Mouse (Mus musculus): ENCODE results near the gene Olfr371.

Olfr371 gene

GRCm38 (mm10) chr8:85225688-85226087 lies at the start of gene Olfr371:
TSS of gene Olfr371 (plus strand) at chr8:85225988.
- no peak for DNase-seq (ENCODE audit: low spot score)

DNA sequence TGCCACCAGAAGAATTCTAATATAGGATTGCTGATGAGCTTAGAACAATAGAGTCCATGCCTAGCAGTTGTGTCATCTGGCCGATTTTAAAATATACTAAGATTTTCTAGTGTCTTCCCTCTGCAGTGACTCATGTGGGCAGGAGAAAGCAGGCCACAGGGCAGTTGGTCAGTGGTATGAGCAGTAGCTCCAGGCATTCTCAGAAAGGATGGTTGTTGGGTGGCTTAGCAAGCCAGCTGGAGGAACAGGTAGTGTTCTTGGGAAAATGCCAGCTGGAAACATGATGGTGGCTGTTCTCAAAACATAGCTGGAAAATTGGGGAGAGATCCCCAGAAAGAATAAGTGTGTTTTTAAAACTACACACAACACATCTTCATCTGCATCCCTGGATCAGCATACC lies 33.4 kb upstream of the Olfr371 start:
- no peak for DNase-seq (ENCODE audit: low spot score)

GRCm38 (mm10) chr8:85220220-85220619 lies 5.6 kb upstream of the Olfr371 start:
- no peak for DNase-seq (ENCODE audit: low spot score)

DNA sequence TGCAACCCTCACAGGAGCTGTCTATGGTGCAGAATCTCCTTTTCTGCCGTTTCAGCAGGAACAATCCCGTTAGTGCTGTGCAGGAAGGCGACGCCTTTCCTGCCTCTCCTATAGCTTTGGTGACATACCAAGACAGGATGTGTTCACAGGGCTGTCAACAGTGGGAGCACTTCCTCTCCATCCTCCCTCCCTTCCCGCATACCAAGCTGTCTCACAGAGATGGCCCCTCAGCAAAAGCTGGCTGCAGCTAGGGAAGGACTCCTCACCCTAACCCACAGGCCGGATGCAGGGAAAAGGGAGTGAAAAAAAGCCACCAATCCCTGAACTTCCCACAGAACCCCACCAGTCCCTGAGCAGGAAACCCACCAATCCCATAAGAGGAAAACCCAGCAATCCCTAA lies 4.8 kb upstream of the Olfr371 start:
- DNase-seq (ENCODE audit: low spot score): no peak

DNA sequence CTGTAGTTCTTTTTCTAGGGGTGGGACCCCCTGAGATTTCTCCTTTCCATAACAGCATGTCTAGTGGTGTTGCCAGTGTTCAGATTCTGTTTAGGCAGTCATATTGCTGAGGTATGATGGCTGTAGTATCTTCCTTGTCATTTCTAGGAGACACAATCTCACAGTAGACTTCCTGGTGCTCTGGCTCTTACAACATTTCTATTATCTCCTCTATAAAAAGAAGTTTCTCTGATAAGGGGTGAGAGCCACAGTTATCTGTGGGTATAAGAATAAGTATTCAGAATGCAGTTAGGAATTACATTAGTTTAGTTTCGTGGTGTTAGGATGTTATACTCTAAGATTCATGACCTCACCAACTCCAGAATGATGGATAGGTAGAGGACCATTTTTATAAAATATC lies 1.5 kb downstream of the Olfr371 start:
- DNase-seq (ENCODE audit: low spot score): no peak
